Mouse (Mus musculus): ENCODE results near the gene Kptn.

GRCm38 (mm10) chr7:16110158-16110557 is 9.5 kb upstream of the Kptn start:
- no peak for TF ChIP-seq CTCF (IDR thresholded peaks at IDR 0.05; ENCODE audit: insufficient read depth, low read depth, low read length)
- no peak for TF ChIP-seq POLR2A (IDR thresholded peaks at IDR 0.05; ENCODE audit: insufficient read depth, low read depth, low read length)
